Comparison of ENCODE assay signal across 16 mouse cellular contexts in the genomic region with DNA sequence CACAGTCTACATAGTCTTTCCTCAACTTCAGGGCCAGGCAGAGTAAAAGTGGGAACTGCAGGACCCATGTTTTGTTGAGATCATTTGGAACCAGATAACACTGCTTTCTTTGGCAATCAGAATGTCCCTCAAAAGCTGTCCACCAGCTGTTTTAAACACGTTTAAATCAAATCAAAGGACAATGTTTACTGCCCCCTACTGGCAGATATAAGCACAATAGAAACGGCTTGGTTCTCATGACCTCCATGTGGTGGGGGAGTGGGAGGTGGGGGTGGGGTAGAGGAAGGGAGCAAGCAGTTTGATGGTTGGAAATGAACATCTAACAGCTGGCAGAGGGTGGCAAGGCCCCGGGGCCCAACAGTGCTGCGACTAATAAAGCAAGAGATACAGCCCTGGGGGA. TPM values are rescaled to one million over a fixed set of nuclear protein-coding genes. Genes with fewer than 3 reads are reported as not detected.
A peak's percentile ranks its signal among the peaks of the same experiment; 100 is the strongest.
DNase-seq lines count a peak whose midpoint lies in the region; ATAC-seq and TF ChIP-seq lines count a peak whose summit lies in the region.
"Had no signal": no experiment of that assay in that cellular context is flagged by ENCODE, and none has a peak within 500 bp of the region (broad histone marks: within the 10 kb centered on the region; RNA-seq: fewer than 3 reads in every experiment).

No protein-coding gene starts in this region.

- TF ChIP-seq POLR2A in brain, embryonic 14.5 days (IDR thresholded peaks at IDR 0.05; ENCODE audit: borderline replicate concordance, extremely low read depth, insufficient read depth, insufficient read length, poor library complexity, severe bottlenecking): no peak

- H3K4me2 ChIP-seq in heart, postnatal 0 days (ENCODE audit: low read depth, low read length): no peak overlapping the region
- H3K4me2 ChIP-seq in lung, embryonic 14.5 days: no peak overlapping the region
- H3K4me2 ChIP-seq: liver, embryonic 13.5 days; midbrain, embryonic 11.5 days had no signal

- no peak for DNase-seq in heart, postnatal 0 days (ENCODE audit: low spot score)
- DNase-seq in heart, postnatal 36 days: no peak
- peak; percentile 51 for DNase-seq in lung, embryonic 14.5 days
- DNase-seq in lung, postnatal 36 days: no peak
- DNase-seq in brain, embryonic 14.5 days (ENCODE audit: low read depth): no peak
- DNase-seq in frontal cortex, adult 2 months (ENCODE audit: extremely low spot score in 1 of 2, low spot score in 1 of 2): no peak
- no peak for DNase-seq in kidney, postnatal 10 days
- DNase-seq: cerebellum, postnatal 14 days; heart, adult 18-20 months; left cerebral cortex, postnatal 4 days; liver, embryonic 13.5 days; lung, postnatal 4 days; right cerebral cortex, postnatal 14 days; thymus, postnatal 4 days had no signal

- H3K4me3 ChIP-seq in heart, postnatal 0 days (ENCODE audit: low read depth, low read length): no peak overlapping the region
- no peak overlapping the region for H3K4me3 ChIP-seq in lung, embryonic 14.5 days (ENCODE audit: low read depth, low read length)
- H3K4me3 ChIP-seq: liver, embryonic 13.5 days; myocyte had no signal

- no peaks in the 10 kb centered on the region for H3K27me3 ChIP-seq in heart, postnatal 0 days (ENCODE audit: control insufficient read depth, insufficient read depth, low read length)
- no peaks in the 10 kb centered on the region for H3K27me3 ChIP-seq in lung, embryonic 14.5 days (ENCODE audit: insufficient read depth, low read length)
- H3K27me3 ChIP-seq: liver, embryonic 13.5 days had no signal

- H3K27ac ChIP-seq in heart, postnatal 0 days (ENCODE audit: low read depth): no peak overlapping the region
- H3K27ac ChIP-seq in lung, embryonic 14.5 days (ENCODE audit: low read depth): no peak overlapping the region
- H3K27ac ChIP-seq: liver, embryonic 13.5 days had no signal

- H3K9me3 ChIP-seq in heart, postnatal 0 days (replicated peaks; ENCODE audit: control insufficient read depth, low read length): no peaks in the 10 kb centered on the region
- no peaks in the 10 kb centered on the region for H3K9me3 ChIP-seq in lung, embryonic 14.5 days (ENCODE audit: low read depth, low read length)

- WGBS in heart, postnatal 0 days: 32% methylated on average over 4 of the region's 4 CpGs
- WGBS in lung, embryonic 14.5 days: 38% methylated on average over 4 of the region's 4 CpGs

- no peak for ATAC-seq in heart, postnatal 0 days (ENCODE audit: insufficient read depth, low read depth)
- ATAC-seq in lung, embryonic 14.5 days (ENCODE audit: insufficient read depth): no peak

- TF ChIP-seq CTCF in heart, postnatal 0 days (IDR thresholded peaks at IDR 0.05; ENCODE audit: low read depth): peak; percentile 15
- TF ChIP-seq CTCF in lung, embryonic 14.5 days (IDR thresholded peaks at IDR 0.05; ENCODE audit: low read depth): peak; percentile 41
- peak; percentile 23; the same call in 1 of the 2 replicates for TF ChIP-seq CTCF in brain, embryonic 14.5 days (IDR thresholded peaks at IDR 0.05; ENCODE audit: borderline replicate concordance, extremely low read depth, insufficient read depth, insufficient read length)

- H3K4me1 ChIP-seq in heart, postnatal 0 days (ENCODE audit: control insufficient read depth, insufficient read depth): no peaks in the 10 kb centered on the region
- H3K4me1 ChIP-seq in lung, embryonic 14.5 days (ENCODE audit: insufficient read depth): no peaks in the 10 kb centered on the region
- H3K4me1 ChIP-seq: liver, embryonic 13.5 days had no signal

- H3K36me3 ChIP-seq in heart, postnatal 0 days (replicated peaks; ENCODE audit: control insufficient read depth, insufficient read depth, low read length): no peaks in the 10 kb centered on the region
- no peaks in the 10 kb centered on the region for H3K36me3 ChIP-seq in lung, embryonic 14.5 days (ENCODE audit: insufficient read depth)
- H3K36me3 ChIP-seq: liver, embryonic 13.5 days had no signal

- intact Hi-C loops in heart, postnatal 36 days (cut with DNase I): no loop called here

- no peak overlapping the region for H3K9ac ChIP-seq in heart, postnatal 0 days (replicated peaks; ENCODE audit: low read depth, low read length)
- H3K9ac ChIP-seq in lung, embryonic 14.5 days: no peak overlapping the region
- H3K9ac ChIP-seq: liver, embryonic 13.5 days had no signal

- TF ChIP-seq EP300 in heart, postnatal 0 days (IDR thresholded peaks at IDR 0.05; ENCODE audit: low read depth): no peak

RNA-seq across cellular contexts. Expression of gene Bcas1, which starts 5.7 kb away (rescaled TPM):
- total RNA-seq in heart, postnatal 0 days (2014; rRNA removed; ENCODE audit: low replicate concordance): not detected in 2 replicates
- polyA plus RNA-seq in heart, postnatal 0 days (2015; fragmentation: Nextera tagmentation; extraction: Ambion mirVana): 0.38 and 0.45 TPM in 2 replicates
- not detected for total RNA-seq in heart, postnatal 36 days (2021)
- 0.65 and 1.4 TPM in 2 replicates for polyA plus RNA-seq in lung, embryonic 14.5 days (2014; fragmentation: Nextera tagmentation; extraction: Ambion mirVana)
- polyA plus RNA-seq in brain, embryonic 14.5 days (2012; rRNA removed): 3.7 and 9.4 TPM in 2 replicates
- 87.9 and 104 TPM in 2 replicates for polyA plus RNA-seq in frontal cortex, adult 2 months (2012; rRNA removed)
